Mouse (Mus musculus) left cerebral cortex, postnatal 25 days (tissue): ENCODE results near the gene Gps1. TPM values are rescaled to one million over a fixed set of nuclear protein-coding genes. Genes with fewer than 3 reads are reported as not detected.

ENCODE experiments used
- total RNA-seq, 2 experiments: library from RNA; stranded (reverse); gene quantifications; 2 replicates each; pipeline ENCODE4 v1.2.3; 2021

Gene Gps1
- total RNA-seq, 2 experiments from 2014 or later = 139 to 143 TPM

Other genes starting within 250 kb of the Gps1 start
- gene Mcrip1, start 234.5 kb upstream of the Gps1 start, total RNA-seq = 10 to 100 TPM; 88.2 to 93.6 TPM
- gene Ppp1r27, start 233.1 kb upstream of the Gps1 start, total RNA-seq = not detected
- gene P4hb, start 211.0 kb upstream of the Gps1 start, total RNA-seq = 100 to 1,000 TPM; 125 to 127 TPM
- gene Arhgdia, start 202.6 kb upstream of the Gps1 start, total RNA-seq = 100 to 1,000 TPM; 340 to 344 TPM
- 10 to 100 TPM; 59.9 to 61.2 TPM for gene Alyref, start 185.9 kb upstream of the Gps1 start, total RNA-seq
- gene Anapc11, start 185.9 kb upstream of the Gps1 start, total RNA-seq = 10 to 100 TPM; 93.2 to 94.8 TPM
- gene Npb, start 175.8 kb upstream of the Gps1 start, total RNA-seq = not detected
- 100 to 1,000 TPM; 120 to 141 TPM for gene Pcyt2, start 166.3 kb upstream of the Gps1 start, total RNA-seq
- gene Sirt7, start 159.0 kb upstream of the Gps1 start, total RNA-seq = 10 to 100 TPM; 37.8 TPM
- 10 to 100 TPM; 91.5 to 98.4 TPM for gene Mafg, start 150.7 kb upstream of the Gps1 start, total RNA-seq
- 1 to 10 TPM; 1.4 to 2.1 TPM for gene Pycr1, start 140.5 kb upstream of the Gps1 start, total RNA-seq
- 1 to 10 TPM; 7.4 to 8.6 TPM for gene Myadml2, start 136.1 kb upstream of the Gps1 start, total RNA-seq
- 1 to 10 TPM; 4.1 to 4.7 TPM for gene Notum, start 123.1 kb upstream of the Gps1 start, total RNA-seq
- 10 to 100 TPM; 51.2 to 53.1 TPM for gene Aspscr1, start 111.3 kb upstream of the Gps1 start, total RNA-seq
- gene Cenpx, start 70.5 kb upstream of the Gps1 start, total RNA-seq = 10 to 100 TPM; 18.0 to 22.7 TPM
- gene Lrrc45, start 70.3 kb upstream of the Gps1 start, total RNA-seq = 10 to 100 TPM; 50.4 to 60.0 TPM
- 10 to 100 TPM; 39.4 to 41.0 TPM for gene Rac3, start 62.8 kb upstream of the Gps1 start, total RNA-seq
- gene Dcxr, start 57.0 kb upstream of the Gps1 start, total RNA-seq = 1 to 10 TPM; 6.1 to 7.4 TPM
- gene Cbr2, start 52.2 kb upstream of the Gps1 start, total RNA-seq = 1 to 10 TPM; 2.6 to 3.7 TPM
- 10 to 100 TPM; 29.3 to 33.1 TPM for gene Hmga1b, start 21.5 kb upstream of the Gps1 start, total RNA-seq
- gene Rfng, start 65 bp upstream of the Gps1 start, total RNA-seq = 10 to 100 TPM; 62.9 to 63.3 TPM
- 10 to 100 TPM; 40.0 to 42.8 TPM for gene Dus1l, start 12.1 kb downstream of the Gps1 start, total RNA-seq
- 100 to 1,000 TPM; 168 to 171 TPM for gene Fasn, start 40.3 kb downstream of the Gps1 start, total RNA-seq
- 1 to 10 TPM; 6.7 to 8.0 TPM for gene Ccdc57, start 148.6 kb downstream of the Gps1 start, total RNA-seq
- 1 to 10 TPM; 4.4 to 4.6 TPM for gene Slc16a3, start 164.2 kb downstream of the Gps1 start, total RNA-seq
- gene Csnk1d, start 207.1 kb downstream of the Gps1 start, total RNA-seq = 100 to 1,000 TPM; 116 to 122 TPM